Mouse (Mus musculus): ENCODE data around the gene Iqgap3.
A peak's percentile ranks its signal among the peaks of the same experiment; 100 is the strongest.

Iqgap3 gene

GRCm38 (mm10) chr3:88081345-88082223, at the start of gene Iqgap3:
TSS of gene Iqgap3 (plus strand) at chr3:88081971.
- peak; percentile 68 for DNase-seq (ENCODE audit: low read depth, low spot score)

GRCm38 (mm10) chr3:88033506-88033905, 48.3 kb upstream of the Iqgap3 start:
- no peak for DNase-seq (ENCODE audit: low read depth, low spot score)

DNA sequence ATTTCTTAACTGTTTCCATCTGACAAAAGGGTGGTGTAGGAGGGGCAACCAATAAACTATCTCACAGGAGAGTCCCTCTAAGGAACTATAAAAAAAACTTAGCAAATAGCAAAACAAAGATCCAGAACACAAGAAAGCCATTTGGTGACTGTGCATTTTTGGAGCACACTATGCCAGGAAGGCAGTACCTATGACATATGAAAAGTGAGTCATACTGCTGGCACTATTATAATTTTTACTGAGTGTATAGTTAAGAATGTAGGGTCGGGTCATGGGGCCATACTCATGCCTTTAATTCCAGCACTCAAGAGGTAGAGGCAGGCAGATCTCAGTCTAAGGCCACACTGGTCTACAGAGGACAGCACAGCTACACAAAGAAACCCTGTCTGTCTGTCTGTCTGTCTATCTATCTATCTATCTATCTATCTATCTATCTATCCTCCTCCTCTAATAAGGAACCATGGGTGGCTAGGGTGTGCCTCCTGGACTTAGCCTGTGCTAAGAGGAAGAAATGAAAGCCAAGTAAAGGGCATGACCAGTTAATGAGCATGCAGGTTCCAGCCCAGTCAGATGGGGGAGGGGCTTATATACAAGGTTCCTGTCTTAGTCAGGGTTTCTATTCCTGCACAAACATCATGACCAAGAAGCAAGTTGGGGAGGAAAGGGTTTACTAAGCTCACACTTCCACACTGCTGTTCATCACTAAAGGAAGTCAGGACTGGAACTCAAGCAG, 46.0 kb upstream of the Iqgap3 start:
- DNase-seq (ENCODE audit: low read depth, low spot score), result no peak

GRCm38 (mm10) chr3:88042661-88043421, 38.9 kb upstream of the Iqgap3 start, which contains the start of gene Gpatch4:
TSS of gene Gpatch4 (plus strand) at chr3:88043108.
- peak; percentile 93 for DNase-seq (ENCODE audit: low read depth, low spot score)

GRCm38 (mm10) chr3:88049532-88049931, 32.2 kb upstream of the Iqgap3 start:
- no peak for DNase-seq (ENCODE audit: low read depth, low spot score)

GRCm38 (mm10) chr3:88057030-88057429, 24.7 kb upstream of the Iqgap3 start:
- DNase-seq (ENCODE audit: low read depth, low spot score), result no peak

- DNase-seq (ENCODE audit: low read depth, low spot score), result peak; percentile 77
These were observed 23.7 kb upstream of the Iqgap3 start, which contains the start of gene Naxe for GRCm38 (mm10) chr3:88057902-88058696. TSS of gene Naxe (minus strand) at chr3:88058495.

DNA sequence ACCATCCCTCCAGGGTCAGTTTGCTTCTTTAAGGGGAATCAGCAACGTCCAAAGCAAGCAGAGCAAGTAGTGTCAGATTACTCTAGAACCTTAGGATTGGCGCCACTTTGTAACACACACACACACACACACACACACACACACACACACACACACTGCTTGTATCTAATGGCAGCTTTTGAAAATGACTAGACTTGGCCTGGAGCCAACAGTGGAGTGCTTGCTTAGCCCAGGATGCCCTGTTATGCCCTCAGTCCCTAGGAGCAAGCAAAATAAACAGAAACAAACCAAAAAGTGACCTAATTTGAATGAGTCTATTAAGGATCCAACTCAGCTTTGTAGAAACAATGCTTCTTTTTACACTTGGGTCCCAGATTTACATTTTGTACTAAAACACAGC, 13.4 kb upstream of the Iqgap3 start:
- DNase-seq (ENCODE audit: low read depth, low spot score), result no peak

DNA sequence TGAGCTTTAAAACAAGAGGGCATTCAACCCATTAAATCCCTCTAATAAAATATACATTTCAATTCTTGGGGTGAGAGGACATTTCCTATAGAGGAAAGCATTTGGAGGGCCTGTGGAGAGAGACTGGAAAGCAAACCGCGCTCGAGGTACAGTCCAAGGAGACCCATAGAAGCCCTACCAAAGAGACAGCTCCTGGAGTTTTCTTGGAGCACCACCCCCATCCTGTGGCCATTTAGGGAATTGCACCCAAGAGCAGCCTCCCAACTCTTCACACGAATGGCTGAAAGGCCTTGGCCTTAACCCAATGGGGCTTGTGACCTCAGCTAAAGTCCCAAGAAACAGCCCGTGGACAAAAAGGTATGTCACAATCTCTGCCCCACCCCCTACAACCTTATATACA, 10.0 kb upstream of the Iqgap3 start:
- DNase-seq (ENCODE audit: low read depth, low spot score), result peak; percentile 55

- DNase-seq (ENCODE audit: low read depth, low spot score), result no peak
These were observed 8.1 kb upstream of the Iqgap3 start for GRCm38 (mm10) chr3:88073631-88074030.

DNA sequence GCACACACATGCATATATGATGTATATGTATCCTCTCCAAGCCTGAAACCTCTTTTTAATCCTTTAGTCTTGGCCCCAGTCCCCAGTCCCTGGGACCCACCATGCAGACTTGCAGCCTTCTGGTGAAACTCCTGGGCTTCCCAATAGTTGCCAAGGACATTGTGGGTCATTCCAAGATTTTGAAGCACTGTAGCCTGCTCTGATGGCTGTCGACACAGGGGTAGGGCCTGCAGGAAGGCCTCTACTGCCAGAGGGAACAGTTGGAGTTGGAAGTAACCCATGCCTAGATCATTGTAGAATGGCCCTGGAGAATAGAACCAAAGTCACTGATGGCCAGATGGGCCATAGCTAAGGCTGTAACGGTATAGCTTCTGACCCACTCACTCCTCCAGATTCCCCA, 7.4 kb upstream of the Iqgap3 start:
- no peak for DNase-seq (ENCODE audit: low read depth, low spot score)

DNA sequence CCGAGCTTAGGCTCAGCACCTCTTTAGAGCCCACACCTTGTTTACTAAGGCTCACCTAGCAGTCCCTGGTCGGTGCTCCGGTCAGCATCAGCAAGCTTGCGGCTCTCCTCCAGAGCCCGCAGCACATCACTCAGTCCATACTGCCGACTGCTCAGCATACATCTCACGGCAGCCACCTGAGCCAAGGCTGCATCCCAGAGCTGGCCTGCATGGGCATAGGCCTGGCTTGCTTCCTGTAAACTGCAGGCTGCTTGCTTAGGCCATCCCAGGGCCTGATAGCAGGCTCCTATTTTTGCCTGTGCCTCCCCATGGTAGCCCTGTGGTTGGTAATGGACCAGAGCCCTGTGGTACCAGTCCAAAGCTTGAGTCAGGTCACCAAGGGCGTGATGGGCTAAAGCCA, 7.0 kb upstream of the Iqgap3 start:
- DNase-seq (ENCODE audit: low read depth, low spot score), result no peak

DNA sequence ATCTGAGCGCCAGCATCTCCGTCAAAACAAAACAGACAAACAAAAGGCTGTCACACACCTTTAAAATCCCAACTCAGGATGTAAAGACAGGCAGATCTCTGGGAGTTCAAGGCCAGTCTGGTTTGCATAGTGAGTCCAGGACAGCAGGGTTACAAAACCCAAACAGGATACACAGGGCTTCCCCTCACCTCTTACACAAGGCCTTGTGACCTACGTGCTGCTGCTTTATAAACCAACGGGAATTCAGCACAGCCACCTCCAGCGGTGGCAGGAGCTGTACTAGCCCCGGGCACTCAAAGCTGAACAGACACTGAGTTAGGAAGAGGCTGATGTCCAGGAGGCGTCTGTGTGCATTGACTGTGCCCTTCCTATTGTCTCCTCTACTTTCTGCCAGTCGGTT, 4.3 kb upstream of the Iqgap3 start:
- no peak for DNase-seq (ENCODE audit: low read depth, low spot score)

DNA sequence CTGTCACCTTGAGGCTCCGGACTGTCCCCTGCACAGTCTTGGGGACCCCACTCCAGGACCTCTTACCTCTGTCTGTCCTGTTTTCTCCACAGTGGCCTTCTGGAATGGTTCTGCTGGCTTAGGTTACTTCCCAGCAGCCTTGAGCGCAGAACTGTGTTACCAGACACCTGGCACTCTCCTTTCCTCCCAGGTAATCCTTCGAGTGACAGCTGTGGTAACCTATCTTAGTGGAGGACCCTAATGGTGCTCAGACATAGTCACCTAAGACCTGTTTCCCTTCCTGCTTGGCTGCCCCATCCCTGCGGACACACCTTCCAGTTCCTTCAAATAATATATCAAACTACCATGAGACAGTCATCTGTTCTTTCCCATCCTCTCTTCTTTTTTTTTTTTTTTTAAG, 3.6 kb upstream of the Iqgap3 start, which contains the start of gene Ttc24:
TSS of gene Ttc24 (minus strand) at position 101 of the 400 bp plus-strand sequence.
- no peak for DNase-seq (ENCODE audit: low read depth, low spot score)

DNA sequence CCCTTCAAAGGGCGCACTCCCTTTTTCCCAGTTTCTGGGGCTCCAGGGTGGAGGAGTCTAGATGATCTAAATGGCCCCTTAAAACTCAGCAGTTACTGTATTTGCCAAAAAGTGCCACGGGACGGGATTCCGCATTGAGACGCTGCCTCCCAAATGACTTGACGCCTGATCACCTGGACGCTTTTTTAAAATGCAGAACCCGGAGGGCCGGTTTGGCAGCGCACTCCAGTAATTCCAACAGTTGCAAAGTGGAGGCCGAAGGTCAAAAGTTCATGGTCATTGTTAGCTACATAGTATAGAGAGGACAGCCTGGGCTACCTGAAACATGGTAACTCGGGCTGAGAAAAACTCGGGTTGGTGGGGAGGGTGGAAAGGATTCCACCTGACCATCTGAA, 450 bp downstream of the Iqgap3 start:
- DNase-seq (ENCODE audit: low read depth, low spot score), result no peak

DNA sequence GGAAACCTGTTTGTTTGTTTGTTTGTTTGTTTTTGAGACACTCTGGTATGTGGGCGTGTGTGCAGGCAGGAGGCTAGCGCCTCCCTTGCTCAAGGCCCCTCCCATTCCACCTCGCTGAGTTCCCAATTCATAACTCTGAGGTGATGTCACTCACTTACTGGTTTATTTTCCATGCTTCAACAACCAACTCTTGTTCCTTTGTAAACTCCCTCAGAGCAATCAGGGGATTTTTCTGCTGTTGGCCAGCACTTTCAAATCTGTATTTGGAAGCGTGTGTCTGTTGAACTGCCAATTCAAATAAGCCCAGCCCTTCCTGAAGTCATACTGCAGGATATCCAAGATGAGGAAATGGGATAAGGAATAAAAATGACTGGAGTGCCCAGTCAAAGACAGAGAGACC, 892 bp downstream of the Iqgap3 start:
- no peak for DNase-seq (ENCODE audit: low read depth, low spot score)

- DNase-seq (ENCODE audit: low read depth, low spot score), result no peak
These were observed 2.2 kb downstream of the Iqgap3 start for GRCm38 (mm10) chr3:88084001-88084400.

DNA sequence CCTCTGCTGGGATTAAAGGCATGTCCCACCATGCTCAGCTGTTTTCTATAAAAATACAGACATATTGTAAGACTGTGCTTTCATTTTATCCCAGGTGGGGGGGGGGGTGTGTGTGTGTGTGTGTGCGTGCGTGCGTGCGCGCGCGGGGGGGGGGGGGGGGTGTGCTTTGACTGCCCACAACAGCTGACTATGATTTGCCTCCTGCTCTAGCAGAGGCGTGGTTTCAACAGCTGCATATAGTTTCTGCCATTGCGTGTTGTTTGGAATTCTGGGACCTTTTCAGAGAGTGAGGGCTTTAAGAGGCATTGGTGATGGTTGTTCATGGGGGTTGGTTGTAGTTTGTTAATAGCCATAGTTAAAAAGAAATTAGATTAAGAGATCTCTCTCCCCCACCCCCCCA, 3.7 kb downstream of the Iqgap3 start:
- no peak for DNase-seq (ENCODE audit: low read depth, low spot score)

GRCm38 (mm10) chr3:88087688-88088087, 5.9 kb downstream of the Iqgap3 start:
- DNase-seq (ENCODE audit: low read depth, low spot score), result no peak

- DNase-seq (ENCODE audit: low read depth, low spot score), result no peak
These were observed 8.3 kb downstream of the Iqgap3 start for GRCm38 (mm10) chr3:88090106-88090505.

DNA sequence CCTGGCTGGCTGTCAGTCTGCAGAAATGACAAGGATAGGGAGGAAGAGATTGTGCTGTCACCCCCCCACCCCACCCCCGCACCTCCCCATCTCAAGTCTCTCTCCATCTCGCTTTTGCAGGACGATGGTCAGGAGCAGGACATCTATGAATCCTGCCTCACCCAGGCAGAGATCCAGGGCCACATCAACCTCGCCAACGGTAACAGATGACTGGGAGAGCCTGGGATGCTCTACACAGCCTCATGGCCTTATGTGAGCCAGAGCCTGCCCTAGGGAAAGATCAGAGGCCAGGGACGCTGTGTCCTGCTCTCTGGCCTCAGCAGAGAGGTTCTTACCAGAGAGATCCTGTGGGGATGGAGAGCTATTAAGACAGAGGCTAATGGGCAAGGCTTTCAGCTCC, 8.8 kb downstream of the Iqgap3 start:
- no peak for DNase-seq (ENCODE audit: low read depth, low spot score)

All from c-Kit-negative CD71-positive TER-119-positive erythroid progenitor cells, embryonic 14.5 days (primary cell).